Mouse (Mus musculus): ENCODE data around the gene Syce3. TPM values are rescaled to one million over a fixed set of nuclear protein-coding genes. Genes with fewer than 3 reads are reported as not detected.
"Not testable (repeated sequence)": the region's sequence is repeated elsewhere in the genome, so short reads cannot be mapped to it uniquely, and the experiment has no call there.

The Syce3 gene
- polyA plus RNA-seq, 1 experiment from 2014 or later: not detected

- no peak for DNase-seq (ENCODE audit: low spot score)
- Histone ChIP-seq H3K36me3 (ENCODE audit: control insufficient read depth, insufficient read depth, low read length) (no peaks in the 10 kb centered on the region), H3K27me3 (ENCODE audit: control insufficient read depth, insufficient read depth, low read length) (no peaks in the 10 kb centered on the region), H3K4me3 (ENCODE audit: low read depth, low read length) (no peak overlapping the region), H3K9me3 (ENCODE audit: control insufficient read depth, low read length) (no peaks in the 10 kb centered on the region), H3K27ac (ENCODE audit: low read depth, low read length) (no peak overlapping the region), H3K9ac (ENCODE audit: low read length) (no peak overlapping the region), H3K4me2 (ENCODE audit: low read depth, low read length, severe bottlenecking) (no peak overlapping the region), H3K4me1 (replicated peaks; ENCODE audit: control insufficient read depth, insufficient read depth, low read length) (no peaks in the 10 kb centered on the region)
- no peak for ATAC-seq (replicated peaks; ENCODE audit: low FRiP score)
- 88% methylated on average over 5 of the region's 5 CpGs for WGBS
Measured at GRCm38 (mm10) chr15:89435878-89436277, 25.6 kb upstream of the Syce3 start.

- Histone ChIP-seq H3K9me3 (ENCODE audit: control insufficient read depth, low read length) (no peaks in the 10 kb centered on the region), H3K4me3 (ENCODE audit: low read depth, low read length) (no peak overlapping the region), H3K36me3 (ENCODE audit: control insufficient read depth, insufficient read depth, low read length) (no peaks in the 10 kb centered on the region), H3K27ac (ENCODE audit: low read depth, low read length) (no peak overlapping the region), H3K4me1 (replicated peaks; ENCODE audit: control insufficient read depth, insufficient read depth, low read length) (no peaks in the 10 kb centered on the region), H3K27me3 (ENCODE audit: control insufficient read depth, insufficient read depth, low read length) (no peaks in the 10 kb centered on the region), H3K9ac (ENCODE audit: low read length) (no peak overlapping the region), H3K4me2 (ENCODE audit: low read depth, low read length, severe bottlenecking) (no peak overlapping the region)
- DNase-seq (ENCODE audit: low spot score): no peak
- ATAC-seq (replicated peaks; ENCODE audit: low FRiP score): no peak
- WGBS: 68% methylated on average over 3 of the region's 3 CpGs
Measured at GRCm38 (mm10) chr15:89434136-89434535, 23.8 kb upstream of the Syce3 start.

GRCm38 (mm10) chr15:89432946-89433345, 22.6 kb upstream of the Syce3 start:
- Histone ChIP-seq H3K36me3 (ENCODE audit: control insufficient read depth, insufficient read depth, low read length) (no peaks in the 10 kb centered on the region; the same call in 1 of the 2 replicates), H3K4me1 (replicated peaks; ENCODE audit: control insufficient read depth, insufficient read depth, low read length) (peaks cover 8% of the 10 kb centered on the region; the same call in 1 of the 2 replicates), H3K27me3 (ENCODE audit: control insufficient read depth, insufficient read depth, low read length) (no peaks in the 10 kb centered on the region), H3K4me2 (ENCODE audit: low read depth, low read length, severe bottlenecking) (no peak overlapping the region), H3K9ac (ENCODE audit: low read length) (no peak overlapping the region), H3K4me3 (ENCODE audit: low read depth, low read length) (no peak overlapping the region), H3K9me3 (ENCODE audit: control insufficient read depth, low read length) (no peaks in the 10 kb centered on the region), H3K27ac (ENCODE audit: low read depth, low read length) (no peak overlapping the region)
- DNase-seq (ENCODE audit: low spot score) (no peak), ATAC-seq (replicated peaks; ENCODE audit: low FRiP score) (no peak)
- 80% methylated on average over 4 of the region's 4 CpGs for WGBS

GRCm38 (mm10) chr15:89431806-89432205, 21.5 kb upstream of the Syce3 start:
- H3K9ac ChIP-seq (ENCODE audit: low read length): no peak overlapping the region
- no peaks in the 10 kb centered on the region; the same call in 1 of the 2 replicates for H3K36me3 ChIP-seq (ENCODE audit: control insufficient read depth, insufficient read depth, low read length)
- no peak overlapping the region for H3K4me3 ChIP-seq (ENCODE audit: low read depth, low read length)
- DNase-seq (ENCODE audit: low spot score) (no peak), ATAC-seq (replicated peaks; ENCODE audit: low FRiP score) (no peak)
- H3K4me1 ChIP-seq (replicated peaks; ENCODE audit: control insufficient read depth, insufficient read depth, low read length): peaks cover 8% of the 10 kb centered on the region; the same call in 1 of the 2 replicates
- WGBS: 93% methylated on average over 6 of the region's 6 CpGs
- H3K4me2 ChIP-seq (ENCODE audit: low read depth, low read length, severe bottlenecking): no peak overlapping the region
- no peaks in the 10 kb centered on the region for H3K27me3 ChIP-seq (ENCODE audit: control insufficient read depth, insufficient read depth, low read length)
- no peaks in the 10 kb centered on the region for H3K9me3 ChIP-seq (ENCODE audit: control insufficient read depth, low read length)
- H3K27ac ChIP-seq (ENCODE audit: low read depth, low read length): no peak overlapping the region

GRCm38 (mm10) chr15:89431271-89431670, 21.0 kb upstream of the Syce3 start:
- H3K4me1 ChIP-seq (replicated peaks; ENCODE audit: control insufficient read depth, insufficient read depth, low read length): peaks cover 8% of the 10 kb centered on the region; the same call in 1 of the 2 replicates
- WGBS: 84% methylated on average over 3 of the region's 3 CpGs
- no peaks in the 10 kb centered on the region; the same call in 1 of the 2 replicates for H3K36me3 ChIP-seq (ENCODE audit: control insufficient read depth, insufficient read depth, low read length)
- no peak overlapping the region for H3K4me3 ChIP-seq (ENCODE audit: low read depth, low read length)
- H3K9ac ChIP-seq (ENCODE audit: low read length): no peak overlapping the region
- ATAC-seq (replicated peaks; ENCODE audit: low FRiP score): no peak
- no peak overlapping the region for H3K4me2 ChIP-seq (ENCODE audit: low read depth, low read length, severe bottlenecking)
- no peaks in the 10 kb centered on the region for H3K27me3 ChIP-seq (ENCODE audit: control insufficient read depth, insufficient read depth, low read length)
- no peaks in the 10 kb centered on the region for H3K9me3 ChIP-seq (ENCODE audit: control insufficient read depth, low read length)
- DNase-seq (ENCODE audit: low spot score): no peak
- no peak overlapping the region for H3K27ac ChIP-seq (ENCODE audit: low read depth, low read length)

GRCm38 (mm10) chr15:89430771-89431170, 20.5 kb upstream of the Syce3 start:
- not testable (repeated sequence) for H3K36me3 ChIP-seq (ENCODE audit: control insufficient read depth, insufficient read depth, low read length); DNase-seq (ENCODE audit: low spot score); H3K9ac ChIP-seq (ENCODE audit: low read length); H3K4me3 ChIP-seq (ENCODE audit: low read depth, low read length); H3K9me3 ChIP-seq (ENCODE audit: control insufficient read depth, low read length); H3K27ac ChIP-seq (ENCODE audit: low read depth, low read length); H3K27me3 ChIP-seq (ENCODE audit: control insufficient read depth, insufficient read depth, low read length); ATAC-seq (replicated peaks; ENCODE audit: low FRiP score); H3K4me1 ChIP-seq (replicated peaks; ENCODE audit: control insufficient read depth, insufficient read depth, low read length); H3K4me2 ChIP-seq (ENCODE audit: low read depth, low read length, severe bottlenecking)
- 87% methylated on average over 7 of the region's 9 CpGs for WGBS

- peak overlapping the region; percentile 93 for H3K27ac ChIP-seq (ENCODE audit: low read depth, low read length)
- ATAC-seq (replicated peaks; ENCODE audit: low FRiP score) (no peak), DNase-seq (ENCODE audit: low spot score) (no peak)
- H3K9ac ChIP-seq (ENCODE audit: low read length): peak overlapping the region; percentile 79
- no peaks in the 10 kb centered on the region for H3K27me3 ChIP-seq (ENCODE audit: control insufficient read depth, insufficient read depth, low read length)
- WGBS: 48% methylated on average over 6 of the region's 6 CpGs
- H3K4me3 ChIP-seq (ENCODE audit: low read depth, low read length): peak overlapping the region; percentile 79
- H3K4me1 ChIP-seq (replicated peaks; ENCODE audit: control insufficient read depth, insufficient read depth, low read length): peaks cover 8% of the 10 kb centered on the region; the same call in 1 of the 2 replicates
- no peaks in the 10 kb centered on the region; the same call in 1 of the 2 replicates for H3K36me3 ChIP-seq (ENCODE audit: control insufficient read depth, insufficient read depth, low read length)
- no peaks in the 10 kb centered on the region for H3K9me3 ChIP-seq (ENCODE audit: control insufficient read depth, low read length)
- H3K4me2 ChIP-seq (ENCODE audit: low read depth, low read length, severe bottlenecking): peak overlapping the region; percentile 93
Measured at GRCm38 (mm10) chr15:89430341-89430740, 20.0 kb upstream of the Syce3 start.

- DNase-seq (ENCODE audit: low spot score) (peak; percentile 95), ATAC-seq (replicated peaks; ENCODE audit: low FRiP score) (peak; percentile 93)
- peak within 1 kb of the TSS; percentile 93 for H3K4me2 ChIP-seq (ENCODE audit: low read depth, low read length, severe bottlenecking)
- no peaks in the 10 kb centered on the region; the same call in 1 of the 2 replicates for H3K36me3 ChIP-seq (ENCODE audit: control insufficient read depth, insufficient read depth, low read length)
- H3K27ac ChIP-seq (ENCODE audit: low read depth, low read length): peak within 1 kb of the TSS; percentile 93
- WGBS: under 1% methylated on average over 59 of the region's 70 CpGs
- H3K9ac ChIP-seq (ENCODE audit: low read length): peak within 1 kb of the TSS; percentile 79
- peaks cover 8% of the 10 kb centered on the region; the same call in 1 of the 2 replicates for H3K4me1 ChIP-seq (replicated peaks; ENCODE audit: control insufficient read depth, insufficient read depth, low read length)
- H3K9me3 ChIP-seq (ENCODE audit: control insufficient read depth, low read length): no peaks in the 10 kb centered on the region
- no peaks in the 10 kb centered on the region for H3K27me3 ChIP-seq (ENCODE audit: control insufficient read depth, insufficient read depth, low read length)
- H3K4me3 ChIP-seq (ENCODE audit: low read depth, low read length): peak within 1 kb of the TSS; percentile 79
Measured at GRCm38 (mm10) chr15:89429352-89430221, 19.3 kb upstream of the Syce3 start, which contains the start of the genes C730034F03Rik, Gm44502 and Chkb. TSS of gene C730034F03Rik (plus strand) at chr15:89429589. TSS of gene Gm44502 (minus strand) at chr15:89429696. TSS of gene Chkb (minus strand) at chr15:89429908.
